Mouse (Mus musculus) kidney, adult 2 months (tissue): ENCODE data around the gene Ackr1.

Source experiments
- CTCF ChIP-seq: fragments of 200-500 bp; conservative IDR thresholded peaks from 2 replicates; pipeline ENCODE4 v1.5.1; 2011; ENCODE audit warnings: low read depth, mild to moderate bottlenecking, control low read depth, low read length, moderate library complexity, mixed read lengths; ENCODE audit not compliant: insufficient read depth, insufficient read length
- POLR2A ChIP-seq: fragments of 200-500 bp; IDR thresholded peaks from one replicate; pipeline ENCODE4 v1.6.1; 2011; ENCODE audit warnings: low read depth, low read length, control low read depth

- peak; percentile 66 for TF ChIP-seq CTCF
- no peak for TF ChIP-seq POLR2A
These were observed 9.5 kb downstream of the Ackr1 start for GRCm38 (mm10) chr1:173323839-173324585.
